Mouse (Mus musculus) fat pad, adult 2 months (tissue): ENCODE results near the gene Rem1.

Experiments used
- DNase-seq: peaks from one replicate; pipeline ENCODE4 v3.0.0-alpha.2; 2011; ENCODE audit warnings: low read depth, low spot score; ENCODE audit errors: extremely low read depth

Gene Rem1

GRCm38 (mm10) chr2:152674148-152674547 lies 47.4 kb downstream of the Rem1 start:
- no peak for DNase-seq

GRCm38 (mm10) chr2:152675252-152675791 lies 48.6 kb downstream of the Rem1 start:
- no peak for DNase-seq

- no peak for DNase-seq
Observed at GRCm38 (mm10) chr2:152678302-152678701, 51.6 kb downstream of the Rem1 start.

GRCm38 (mm10) chr2:152678925-152679324 lies 52.2 kb downstream of the Rem1 start:
- DNase-seq, result no peak

GRCm38 (mm10) chr2:152679701-152680355 lies 53.1 kb downstream of the Rem1 start:
- DNase-seq, result no peak

GRCm38 (mm10) chr2:152683086-152683485 lies 56.3 kb downstream of the Rem1 start:
- no peak for DNase-seq
